Mouse (Mus musculus) lung, postnatal 36 days (tissue): ENCODE measurements at regions not wholly inside any gene's neighbourhood (a gene's known extent, or its start where the extent isn't known, plus 50 kb on each side); places are given as distances from the start of the nearest gene placed in this dataset.
"Not testable (repeated sequence)": the region's sequence is repeated elsewhere in the genome, so short reads cannot be mapped to it uniquely, and the experiment has no call there.

Source experiments
- DNase-seq: peaks from one replicate; pipeline ENCODE4 v3.0.0; 2022; ENCODE audit warnings: mixed read lengths

GRCm38 (mm10) chr2:166310438-166310837, 155.0 kb upstream of the Sulf2 start:
- no peak for DNase-seq

DNA sequence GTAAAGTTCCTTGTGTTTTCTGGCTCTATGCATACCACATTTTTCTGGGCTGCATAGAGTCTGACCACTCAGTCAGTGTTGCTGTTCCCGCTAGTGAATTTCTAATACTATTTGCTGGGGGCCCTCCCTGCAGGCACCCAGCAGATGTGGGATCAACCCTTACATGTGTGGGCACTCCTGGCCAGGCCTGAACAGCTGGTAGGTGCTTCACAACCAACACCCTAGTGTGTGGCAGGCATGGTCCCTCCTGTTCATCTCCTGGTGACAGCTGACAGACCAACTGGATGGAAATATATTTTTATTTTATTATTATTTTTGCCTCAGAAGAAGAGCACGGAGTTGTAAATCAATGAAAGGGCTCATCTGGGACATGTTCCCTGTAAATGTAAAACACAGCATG, 154.4 kb upstream of the Sulf2 start:
- DNase-seq = no peak

GRCm38 (mm10) chr2:166307551-166307950, 152.1 kb upstream of the Sulf2 start:
- DNase-seq = no peak

DNA sequence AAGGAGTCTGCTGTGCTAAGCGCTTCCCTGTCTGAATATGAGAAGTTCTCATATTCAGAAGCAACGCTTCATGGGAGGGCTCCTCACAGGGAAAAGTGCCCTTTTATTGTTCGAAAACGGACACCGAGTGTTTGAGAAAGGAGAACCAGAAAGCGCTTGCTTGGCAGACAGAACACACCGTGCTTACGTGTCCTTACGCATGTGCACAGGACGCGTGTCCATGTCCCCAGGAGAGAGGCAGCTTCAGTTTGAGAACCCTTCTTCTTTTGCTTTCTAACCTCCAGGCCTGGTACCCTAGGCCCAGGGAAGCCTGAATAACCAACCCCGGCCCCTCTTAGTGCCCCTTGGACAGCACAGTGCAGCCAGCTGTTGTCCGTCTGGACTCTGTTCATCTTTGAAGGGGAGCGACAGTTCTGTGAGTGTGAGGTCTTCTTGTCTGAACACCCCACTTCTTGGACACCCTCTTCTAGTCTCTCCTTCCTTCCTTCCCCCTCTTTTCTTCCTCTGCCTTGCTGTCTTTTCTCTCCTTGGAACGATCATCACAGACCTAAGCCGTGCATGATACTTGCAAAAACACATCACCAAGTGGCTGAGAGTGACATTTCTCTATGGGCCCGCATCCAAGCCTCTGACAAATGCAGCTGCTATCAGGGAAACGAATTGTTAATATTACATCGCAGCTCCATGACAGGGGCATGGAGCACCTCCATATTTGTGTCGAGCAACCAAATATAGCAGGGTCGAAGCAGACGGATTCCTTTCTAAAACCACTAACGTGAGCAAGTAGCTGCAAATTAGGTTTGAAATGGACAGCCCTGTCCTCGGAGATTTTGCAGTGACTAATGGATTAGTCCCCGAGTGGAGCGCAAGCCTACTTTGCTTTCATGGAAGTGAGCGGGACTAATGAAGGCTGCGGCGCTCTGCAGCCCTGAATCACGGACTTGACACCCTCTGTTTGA, 149.9 kb upstream of the Sulf2 start:
- peak; percentile 20 for DNase-seq

DNA sequence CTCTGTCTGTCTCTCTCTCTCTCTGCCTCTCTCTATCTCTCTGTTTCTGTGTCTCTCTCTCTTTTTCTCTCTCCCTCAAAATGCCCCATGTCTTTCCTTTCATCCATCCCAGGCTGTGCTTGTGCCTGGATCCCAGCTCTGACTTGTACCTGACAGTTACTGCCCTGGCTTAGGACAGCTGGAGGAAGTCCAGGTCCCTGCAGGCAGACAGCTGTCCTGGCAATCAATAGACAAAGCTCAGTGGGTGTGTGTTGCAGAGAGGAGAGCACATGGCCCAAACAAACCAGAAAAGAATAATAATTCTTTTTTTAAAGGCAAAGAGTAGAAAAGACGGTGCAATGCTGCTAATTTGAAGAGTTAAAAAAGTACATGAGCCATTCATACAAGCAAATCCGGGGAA, 148.4 kb upstream of the Sulf2 start:
- DNase-seq = no peak

GRCm38 (mm10) chr2:166301161-166301560, 145.7 kb upstream of the Sulf2 start:
- peak; percentile 65 for DNase-seq

GRCm38 (mm10) chr2:166294672-166295071, 139.2 kb upstream of the Sulf2 start:
- no peak for DNase-seq

DNA sequence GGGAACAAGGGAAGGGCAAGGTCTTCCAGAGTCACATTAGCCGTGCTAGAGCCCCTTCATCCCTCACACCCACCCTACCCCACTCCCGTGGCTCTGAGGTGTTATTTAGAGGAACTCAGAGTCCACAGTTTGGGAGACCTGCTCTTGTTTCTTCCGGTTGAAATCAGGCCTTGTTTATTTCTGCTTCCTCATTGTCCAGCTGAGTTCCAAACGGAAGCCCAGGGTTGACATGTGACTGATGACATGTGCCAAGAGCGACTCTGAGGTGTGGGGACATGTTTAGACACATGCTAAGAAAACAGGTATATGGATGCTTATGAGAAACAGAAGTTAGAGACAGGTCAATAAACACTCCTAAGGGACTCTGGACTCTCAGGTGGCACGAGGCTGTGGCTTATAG, 137.5 kb upstream of the Sulf2 start:
- peak; percentile 43 for DNase-seq

DNA sequence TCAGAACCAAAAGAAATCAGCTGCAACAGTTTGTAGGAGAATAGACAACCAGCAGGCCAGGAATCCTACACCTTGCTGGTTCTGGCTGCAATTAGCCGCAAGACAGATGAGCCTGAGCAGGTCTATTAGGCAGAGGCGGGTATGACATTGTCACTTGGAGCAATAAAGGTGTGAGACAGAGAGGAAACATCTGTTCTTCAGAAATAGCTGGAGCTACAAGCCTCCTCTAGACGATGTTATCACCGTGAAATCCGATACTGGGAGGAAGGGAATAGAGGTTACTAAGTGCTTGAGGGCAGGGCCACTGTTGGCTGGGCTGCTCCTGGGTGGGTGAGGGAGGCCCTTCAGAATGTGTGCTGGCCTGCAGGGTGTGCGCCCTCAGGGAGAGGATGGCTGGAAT, 135.8 kb upstream of the Sulf2 start:
- peak; percentile 28 for DNase-seq

- DNase-seq = no peak
Observed at GRCm38 (mm10) chr2:166290826-166291225, 135.4 kb upstream of the Sulf2 start.

GRCm38 (mm10) chr2:166289198-166289597, 133.7 kb upstream of the Sulf2 start:
- peak; percentile 28 for DNase-seq

- DNase-seq = not testable (repeated sequence)
Observed at GRCm38 (mm10) chr2:166281137-166281536, 125.7 kb upstream of the Sulf2 start.

GRCm38 (mm10) chr2:166280651-166281127, 125.2 kb upstream of the Sulf2 start:
- no peak for DNase-seq

DNA sequence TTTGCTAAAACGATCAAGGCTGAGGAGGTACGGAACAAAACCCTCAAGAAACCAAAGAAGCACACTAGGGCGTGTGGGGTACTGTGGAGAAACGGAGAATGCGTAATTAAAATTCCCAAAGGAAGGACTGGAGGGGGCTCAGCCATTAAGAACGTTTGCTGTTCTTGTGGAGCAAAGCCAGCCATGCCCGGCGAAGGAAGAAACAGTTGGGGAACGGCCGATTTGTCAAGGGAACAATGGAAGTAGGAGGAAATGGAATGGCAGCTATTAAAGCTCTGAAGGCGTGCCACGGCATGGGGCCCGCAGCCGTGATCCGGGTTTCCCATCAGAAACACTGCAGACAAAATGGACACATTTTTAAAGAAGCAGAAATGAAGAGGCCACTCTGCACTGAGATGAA, 124.2 kb upstream of the Sulf2 start:
- DNase-seq = no peak

DNA sequence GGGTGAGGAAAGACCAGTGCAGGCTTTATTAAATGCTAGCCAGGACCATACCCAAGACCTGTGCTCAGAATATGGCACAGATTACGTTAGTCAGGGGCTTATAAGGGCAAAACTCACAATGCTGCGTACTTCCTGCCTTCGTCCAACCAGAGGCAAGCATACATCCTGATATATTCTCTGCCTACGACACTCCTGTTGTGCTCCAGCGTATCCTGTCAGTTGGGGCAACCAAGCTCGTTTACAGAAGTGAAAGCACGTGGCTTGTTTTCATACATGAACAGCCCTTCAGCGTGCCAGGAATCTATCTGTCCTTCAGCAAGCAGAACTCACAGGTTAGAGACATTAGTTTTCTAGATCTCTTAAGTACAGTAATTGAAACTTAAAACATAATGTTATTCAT, 119.9 kb upstream of the Sulf2 start:
- DNase-seq = no peak

DNA sequence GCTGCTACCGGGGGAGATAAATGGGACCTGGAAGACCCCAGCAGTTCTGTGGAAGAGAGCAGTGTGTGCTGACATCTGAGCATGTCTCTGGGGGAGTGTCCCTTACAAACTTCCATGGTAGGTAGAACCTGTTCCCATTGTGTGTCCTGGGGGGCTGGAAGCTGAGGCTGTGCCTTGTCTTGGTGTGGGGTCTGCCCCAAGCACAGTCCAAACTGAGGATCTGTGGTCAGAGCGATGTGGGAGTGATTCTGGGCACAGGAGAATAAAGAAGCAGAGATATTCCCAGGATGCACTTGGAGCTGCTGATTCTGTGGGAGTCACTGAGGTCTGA, 118.5 kb upstream of the Sulf2 start:
- no peak for DNase-seq

DNA sequence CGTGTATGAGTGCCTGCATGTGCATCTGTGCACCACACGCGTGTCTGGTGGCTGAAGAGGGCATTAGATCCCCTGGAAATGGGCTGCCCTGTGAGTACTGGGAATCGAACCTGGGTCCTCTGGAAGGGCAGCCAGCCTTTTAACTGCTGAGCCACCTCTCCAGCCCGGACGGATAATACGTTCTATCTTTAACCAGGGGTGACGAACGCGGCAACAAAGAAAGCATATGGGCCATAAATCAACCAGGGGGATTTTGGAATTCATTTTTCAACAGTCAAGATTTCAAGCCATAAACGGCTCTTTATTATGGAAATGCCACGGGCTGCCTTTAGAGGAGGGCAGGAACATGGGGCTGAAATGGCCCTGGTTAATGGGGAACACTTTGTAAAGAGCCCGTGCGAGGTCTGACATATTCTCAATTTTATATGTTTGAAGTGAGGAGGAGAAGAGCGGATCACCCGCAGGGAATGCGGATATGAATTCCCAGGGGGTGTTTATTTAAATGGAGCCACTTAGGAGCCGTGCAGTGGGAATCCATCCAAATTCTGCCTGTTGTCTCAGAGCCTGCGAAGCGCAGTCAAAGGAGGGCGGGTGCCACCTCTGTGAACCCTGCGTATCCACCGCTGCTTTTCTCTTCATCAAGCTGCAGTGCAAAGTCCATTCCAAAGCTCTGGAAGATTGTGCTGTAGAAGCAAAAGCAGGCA, 118.0 kb upstream of the Sulf2 start:
- DNase-seq = peak; percentile 55

DNA sequence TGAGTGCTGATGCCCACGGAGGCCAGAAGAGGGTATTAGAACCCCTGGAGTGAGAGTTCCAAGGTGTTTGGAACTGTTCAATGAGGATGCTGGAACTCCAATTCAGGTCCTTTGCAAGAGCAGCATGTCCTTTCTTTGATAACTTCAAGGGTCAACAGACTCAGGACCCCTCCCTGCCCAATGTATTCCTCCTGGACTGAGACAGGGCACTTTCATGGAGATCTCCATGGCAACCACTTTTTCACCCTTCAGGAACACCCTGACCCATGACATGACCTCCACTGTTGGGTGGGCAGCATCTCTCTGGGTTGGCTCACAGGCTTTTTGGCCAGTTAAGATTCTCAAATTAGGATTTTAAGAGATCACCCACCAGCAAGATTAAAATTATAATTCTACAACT, 117.4 kb upstream of the Sulf2 start:
- no peak for DNase-seq

- no peak for DNase-seq
Observed at GRCm38 (mm10) chr2:166272190-166272543, 116.7 kb upstream of the Sulf2 start.

GRCm38 (mm10) chr2:166271373-166272189, 116.1 kb upstream of the Sulf2 start:
- DNase-seq = no peak

DNA sequence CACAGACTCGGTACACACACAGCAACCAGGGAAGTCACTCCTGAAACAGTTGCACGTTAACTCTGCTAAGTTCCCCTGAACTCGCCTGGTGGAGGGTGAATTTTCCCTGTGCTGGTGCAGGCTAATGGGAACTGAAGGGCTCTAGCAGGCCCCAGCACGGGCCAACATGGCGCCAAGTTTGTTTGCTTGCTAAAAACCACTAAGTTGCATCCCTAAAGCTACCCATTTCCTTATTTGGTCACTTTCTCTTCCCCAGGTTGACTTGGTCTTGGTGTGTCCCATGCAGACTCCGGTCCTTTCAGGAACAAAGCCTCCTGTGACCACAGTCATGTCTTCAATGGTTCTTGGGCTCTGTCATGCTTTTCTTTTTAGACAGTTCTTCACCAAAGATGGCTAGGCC, 114.5 kb upstream of the Sulf2 start:
- DNase-seq = no peak

DNA sequence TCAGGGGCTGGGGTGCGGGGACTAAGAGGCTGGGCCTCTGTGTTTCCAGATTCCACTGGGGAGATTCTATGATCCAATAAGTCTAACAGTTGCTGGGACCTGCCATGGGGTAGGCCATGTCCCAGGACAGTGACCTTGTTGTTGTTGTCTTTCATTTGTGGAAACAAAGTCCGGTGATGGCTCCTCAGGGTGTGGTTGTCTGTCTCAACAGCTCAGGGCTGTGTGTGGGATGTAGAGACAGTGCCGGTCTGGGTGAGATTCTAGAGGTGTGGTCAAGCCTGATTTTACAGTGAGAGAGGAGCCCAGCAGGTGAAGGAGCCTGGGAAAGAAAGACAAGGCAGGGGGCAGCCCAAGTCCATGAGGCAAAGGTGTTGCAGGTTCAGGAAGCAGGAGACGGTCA, 111.5 kb upstream of the Sulf2 start:
- no peak for DNase-seq

GRCm38 (mm10) chr2:166266507-166266906, 111.0 kb upstream of the Sulf2 start:
- no peak for DNase-seq
